Mouse (Mus musculus): ENCODE results near the gene Lrp11.

The Lrp11 gene

GRCm38 (mm10) chr10:7623861-7624518 lies 34.4 kb downstream of the Lrp11 start:
- no peak for DNase-seq (ENCODE audit: low spot score)

DNA sequence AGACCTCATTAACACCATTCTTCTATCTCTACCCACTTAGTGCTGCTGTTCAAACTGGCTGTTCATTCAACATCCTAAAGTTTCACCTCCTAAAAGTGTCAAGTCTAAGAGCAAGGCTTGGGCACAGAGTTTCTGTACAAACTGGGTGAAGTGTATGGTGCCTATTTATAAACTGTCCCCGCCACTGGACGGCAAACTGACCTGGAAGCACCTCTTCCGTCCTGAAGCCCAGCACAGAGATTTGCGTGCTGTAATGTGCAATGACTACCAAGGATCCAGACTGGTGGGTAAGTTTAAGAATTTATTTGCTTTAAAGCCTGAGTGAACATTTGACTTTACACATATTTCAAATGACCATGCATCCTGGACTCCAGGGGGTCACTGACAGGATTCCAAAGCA lies 39.5 kb downstream of the Lrp11 start:
- no peak for DNase-seq (ENCODE audit: low spot score)

DNA sequence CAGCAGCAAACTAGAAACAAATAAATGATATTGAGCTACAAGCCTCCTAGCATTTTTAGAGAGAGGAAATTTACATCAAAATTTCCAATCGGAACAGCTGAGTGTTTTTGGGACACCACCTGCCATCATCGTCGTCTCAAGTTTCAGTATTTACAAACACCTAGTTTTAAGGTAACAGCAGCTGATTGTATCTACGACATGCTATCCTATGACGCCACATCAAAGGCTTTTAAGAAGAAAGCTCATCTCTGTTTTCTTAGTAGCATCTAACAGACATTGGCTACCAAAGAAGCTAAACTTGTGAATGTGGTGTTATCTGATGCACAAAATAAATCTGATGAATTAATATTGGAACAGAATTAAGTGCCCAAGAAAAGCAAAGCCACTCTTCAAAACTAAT lies 40.7 kb downstream of the Lrp11 start:
- DNase-seq (ENCODE audit: low spot score), result no peak

DNA sequence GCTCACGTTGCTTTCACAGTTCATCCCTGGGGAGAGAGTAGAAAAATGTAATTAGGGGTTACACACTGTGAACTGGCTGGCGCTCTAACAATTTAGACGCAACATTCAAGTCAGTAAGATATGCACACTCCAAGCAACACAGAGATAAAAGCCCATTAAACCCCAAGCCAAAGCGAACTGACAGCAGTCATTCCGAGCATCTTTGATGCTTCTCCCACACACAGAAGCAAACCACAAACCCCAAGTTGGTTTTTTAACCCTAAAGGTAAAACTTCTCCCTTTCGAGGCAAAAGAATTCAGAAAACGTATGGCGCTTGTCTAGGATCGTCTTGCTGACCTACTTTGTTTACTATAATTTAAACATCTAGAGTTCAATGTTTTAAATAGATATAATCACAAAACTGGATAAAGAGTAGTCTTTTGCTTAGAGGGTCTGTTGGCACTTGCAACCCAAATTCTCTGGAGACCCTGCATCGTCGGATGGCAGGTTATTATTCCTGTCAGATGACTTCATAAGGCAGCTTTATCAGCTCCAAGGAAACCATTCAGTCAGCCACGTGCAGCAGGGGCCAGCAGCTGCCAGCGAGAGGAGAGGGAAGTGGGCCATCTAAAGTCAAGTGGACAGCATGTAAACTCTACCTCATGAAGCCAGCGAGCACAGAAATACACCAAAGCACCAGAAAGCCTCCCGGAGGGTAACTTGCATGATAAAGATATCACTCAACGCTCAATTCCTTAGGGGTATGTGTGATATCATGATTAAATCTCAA lies 41.5 kb downstream of the Lrp11 start:
- no peak for DNase-seq (ENCODE audit: low spot score)

GRCm38 (mm10) chr10:7640366-7640765 lies 50.8 kb downstream of the Lrp11 start:
- no peak for DNase-seq (ENCODE audit: low spot score)

GRCm38 (mm10) chr10:7645911-7646310 lies 56.3 kb downstream of the Lrp11 start:
- DNase-seq (ENCODE audit: low spot score), result no peak

DNA sequence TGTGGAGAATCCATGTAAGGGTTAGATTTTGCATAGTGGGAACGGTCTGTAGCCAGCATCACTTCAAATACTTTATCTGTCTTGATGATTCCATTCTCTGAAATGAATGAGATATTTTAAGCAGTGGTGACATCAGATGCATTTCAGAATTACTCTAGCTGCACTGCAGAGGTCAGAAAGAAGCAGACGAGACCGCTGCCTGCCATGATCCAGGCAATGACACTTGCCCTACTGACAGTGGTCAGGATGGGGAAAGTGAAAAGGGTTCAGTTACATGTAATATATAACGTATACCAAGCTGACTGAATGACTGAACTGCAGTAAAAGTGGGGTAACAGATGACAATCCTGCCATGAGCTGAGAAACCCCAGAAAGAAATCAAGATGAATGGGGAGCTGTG lies 59.5 kb downstream of the Lrp11 start:
- DNase-seq (ENCODE audit: low spot score), result no peak

DNA sequence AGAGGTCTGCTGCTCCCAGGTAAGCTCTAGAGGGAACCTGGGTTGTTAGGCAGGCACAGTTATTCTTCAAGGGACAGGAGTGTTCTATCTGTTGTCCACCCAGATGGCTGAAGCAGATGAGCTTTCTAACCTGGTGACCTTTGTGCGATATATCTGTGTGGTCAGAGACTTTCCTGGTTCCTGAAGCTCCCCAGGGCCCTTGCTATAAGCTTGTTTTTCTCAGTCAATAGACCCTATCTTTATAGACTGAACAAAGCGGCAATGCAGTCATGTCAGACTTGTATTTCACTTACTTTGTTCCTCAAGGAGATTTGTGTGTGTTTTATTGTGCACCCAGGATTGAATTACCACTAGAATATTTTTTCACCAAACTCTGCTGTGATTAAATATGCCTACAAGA lies 61.5 kb downstream of the Lrp11 start:
- DNase-seq (ENCODE audit: low spot score), result no peak

DNA sequence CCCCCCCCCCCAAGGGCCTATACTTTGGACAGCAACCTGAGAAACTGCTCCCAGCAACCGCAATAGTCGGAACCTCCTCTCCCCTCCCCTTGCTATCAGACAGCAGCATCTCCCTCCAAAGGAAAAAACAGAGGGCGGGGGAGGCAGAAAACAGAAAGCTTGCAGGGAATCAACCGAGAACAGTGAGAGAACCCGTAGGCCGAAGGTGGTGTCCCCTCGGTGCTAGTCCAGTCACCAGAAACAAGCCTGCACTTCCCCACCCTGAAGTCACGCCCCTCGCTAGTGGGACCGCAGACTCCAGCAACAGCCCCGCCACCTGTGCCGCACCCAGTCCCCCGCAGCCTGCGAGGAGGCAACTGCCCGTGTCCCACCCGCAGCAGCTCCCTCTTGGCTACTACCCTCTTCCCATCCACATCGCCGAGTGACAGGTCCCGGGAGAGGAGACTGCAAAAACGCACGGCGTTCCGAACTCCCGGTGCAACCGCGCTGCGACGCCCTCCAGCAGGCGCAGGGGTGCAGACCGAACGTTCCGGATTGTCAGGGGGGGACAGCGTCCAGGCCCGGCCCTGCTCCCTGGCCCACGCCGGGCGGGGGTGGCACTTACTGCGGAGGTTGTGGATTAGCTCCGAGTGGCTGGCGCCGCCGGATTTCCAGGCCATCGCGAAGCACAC lies 73.0 kb downstream of the Lrp11 start:
- DNase-seq (ENCODE audit: low spot score), result no peak

DNA sequence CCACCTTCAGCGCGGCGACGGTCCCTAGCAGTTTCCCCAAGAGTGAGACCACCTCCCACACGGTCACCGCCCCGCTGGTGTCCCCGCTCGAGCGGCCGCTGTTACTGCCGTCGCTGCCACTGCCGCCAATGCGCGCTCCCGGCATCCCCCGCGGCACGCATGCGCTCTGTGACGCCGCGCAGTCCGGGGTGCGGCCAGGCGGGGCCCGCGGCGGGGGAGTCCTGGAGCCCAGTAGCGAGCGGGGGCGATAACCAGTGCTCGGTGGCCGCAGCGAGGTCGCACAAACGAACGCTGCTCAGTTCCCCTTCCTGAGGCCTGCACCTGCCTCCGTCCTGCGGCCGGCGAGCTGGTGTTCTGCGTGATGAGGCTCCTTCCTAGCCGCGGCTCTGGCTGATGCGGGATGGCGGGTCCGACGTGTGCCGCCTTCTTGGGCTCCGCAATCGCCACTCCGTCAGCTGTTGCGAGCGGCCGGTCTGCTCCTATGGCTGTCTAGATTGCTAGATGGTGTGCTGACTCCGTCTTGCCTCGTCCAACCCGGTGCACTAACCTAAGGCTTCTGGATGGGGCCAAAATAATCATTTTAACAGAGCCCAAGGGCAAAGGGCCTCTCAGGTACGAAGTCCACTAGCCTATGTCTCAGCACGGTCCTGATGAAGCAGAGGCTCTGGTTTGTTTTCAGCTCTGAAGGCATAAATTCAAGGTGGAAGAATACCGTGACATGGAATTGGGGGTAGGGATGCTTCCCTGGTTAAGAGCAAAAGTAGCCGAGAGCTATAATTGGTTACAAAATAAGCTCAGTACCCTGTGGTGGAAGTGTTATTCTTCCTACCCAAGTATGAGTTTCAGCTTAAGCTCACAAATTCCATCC lies 73.8 kb downstream of the Lrp11 start:
- DNase-seq (ENCODE audit: low spot score), result peak; percentile 85

GRCm38 (mm10) chr10:7664027-7664526 lies 74.5 kb downstream of the Lrp11 start:
- no peak for DNase-seq (ENCODE audit: low spot score)

- DNase-seq (ENCODE audit: low spot score), result no peak
Measured at GRCm38 (mm10) chr10:7664889-7665288, 75.3 kb downstream of the Lrp11 start.

DNA sequence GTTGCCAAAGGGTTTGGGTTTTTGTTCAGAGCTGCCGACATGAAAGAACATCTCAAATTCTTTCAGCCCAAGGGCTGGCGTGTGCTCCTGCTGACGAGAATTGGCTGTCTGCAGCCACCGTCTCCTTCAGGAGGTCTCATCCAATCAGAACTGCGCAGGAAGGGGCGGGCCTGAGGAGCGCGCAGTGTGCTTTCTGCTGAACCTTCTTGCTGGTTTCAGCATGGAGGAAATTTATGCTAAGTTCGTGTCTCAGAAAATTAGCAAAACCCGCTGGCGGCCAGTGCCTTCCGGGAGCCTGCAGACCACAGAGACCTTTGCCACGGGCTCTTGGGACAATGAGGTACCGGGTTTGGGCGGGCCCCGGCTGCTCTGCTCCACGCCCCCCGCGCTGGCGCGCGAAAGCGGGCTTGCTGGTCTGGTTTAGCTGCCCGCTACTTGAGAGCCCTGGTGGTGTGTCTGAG lies 77.8 kb downstream of the Lrp11 start, which contains the start of gene Nup43:
TSS of gene Nup43 (plus strand) at position 162 of the 461 bp plus-strand sequence.
- peak; percentile 76 for DNase-seq (ENCODE audit: low spot score)

- DNase-seq (ENCODE audit: low spot score), result no peak
Measured at GRCm38 (mm10) chr10:7673673-7674072, 84.1 kb downstream of the Lrp11 start.

Data from left cerebral cortex, adult 11 months (tissue).